Mouse (Mus musculus): Measurements from ENCODE around the gene Tectb. TPM values are rescaled to one million over a fixed set of nuclear protein-coding genes. Genes with fewer than 3 reads are reported as not detected.

The Tectb gene
- total and polyA plus RNA-seq, 2 experiments = 0.07 to 0.18 TPM

DNA sequence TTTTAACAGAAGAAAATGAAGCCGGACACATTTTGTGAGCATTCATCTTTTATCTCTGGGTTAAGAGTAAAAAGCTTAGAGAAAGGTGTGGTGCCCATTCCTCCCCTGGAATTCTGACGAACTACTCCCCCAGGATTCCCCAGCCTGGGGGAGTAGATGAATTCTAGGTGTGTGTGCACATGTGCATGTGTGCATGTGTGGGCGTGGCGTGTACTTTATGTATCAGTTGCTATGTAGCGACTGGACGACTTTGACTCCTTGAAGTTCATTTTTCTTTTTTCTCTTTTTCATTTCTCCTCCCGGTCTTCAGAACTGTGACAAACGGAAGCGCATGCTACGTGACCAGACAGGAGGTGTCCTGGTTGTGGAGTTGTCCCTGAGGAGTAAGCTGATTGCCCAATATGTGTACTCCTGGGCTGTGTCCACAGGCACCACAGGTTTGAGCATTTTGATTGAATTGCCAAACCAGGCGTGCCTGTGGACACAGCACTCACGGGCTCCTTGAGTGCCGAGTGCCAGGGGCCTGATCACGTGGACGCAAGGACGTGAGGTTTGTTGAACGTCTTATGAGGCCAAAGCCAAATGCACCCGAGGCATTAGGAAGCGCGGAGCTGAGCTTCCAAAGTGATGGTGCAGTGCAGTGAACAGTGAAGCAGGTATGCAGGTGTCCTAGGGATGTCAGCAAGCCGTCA is 11.9 kb downstream of the Tectb start:
- no peak for TF ChIP-seq CTCF (IDR thresholded peaks at IDR 0.05; ENCODE audit: low read depth, low read length)
- TF ChIP-seq POLR2A (IDR thresholded peaks at IDR 0.05; ENCODE audit: extremely low read depth, insufficient read depth, low read length) = no peak
- Histone ChIP-seq H3K79me2 (ENCODE audit: control insufficient read depth, insufficient read depth, low read length) (no peaks in the 10 kb centered on the region), H3K27me3 (ENCODE audit: control insufficient read depth, insufficient read depth, low read length) (no peaks in the 10 kb centered on the region), H3K27ac (replicated peaks; ENCODE audit: insufficient read depth, low read depth, low read length) (peak overlapping the region; percentile 73), H3K9ac (ENCODE audit: low read depth, low read length) (peak overlapping the region; percentile 48), H3K36me3 (ENCODE audit: control insufficient read depth, insufficient read depth, low read length) (no peaks in the 10 kb centered on the region), H3K4me3 (ENCODE audit: insufficient read depth, low read depth, low read length) (no peak overlapping the region), H3K4me1 (ENCODE audit: control insufficient read depth, insufficient read depth, low read length) (peaks cover 30% of the 10 kb centered on the region)
- 31% methylated on average over 21 of the region's 21 CpGs for WGBS
- peak; percentile 99 for DNase-seq (ENCODE audit: extremely low read depth, low read depth, low spot score)

DNA sequence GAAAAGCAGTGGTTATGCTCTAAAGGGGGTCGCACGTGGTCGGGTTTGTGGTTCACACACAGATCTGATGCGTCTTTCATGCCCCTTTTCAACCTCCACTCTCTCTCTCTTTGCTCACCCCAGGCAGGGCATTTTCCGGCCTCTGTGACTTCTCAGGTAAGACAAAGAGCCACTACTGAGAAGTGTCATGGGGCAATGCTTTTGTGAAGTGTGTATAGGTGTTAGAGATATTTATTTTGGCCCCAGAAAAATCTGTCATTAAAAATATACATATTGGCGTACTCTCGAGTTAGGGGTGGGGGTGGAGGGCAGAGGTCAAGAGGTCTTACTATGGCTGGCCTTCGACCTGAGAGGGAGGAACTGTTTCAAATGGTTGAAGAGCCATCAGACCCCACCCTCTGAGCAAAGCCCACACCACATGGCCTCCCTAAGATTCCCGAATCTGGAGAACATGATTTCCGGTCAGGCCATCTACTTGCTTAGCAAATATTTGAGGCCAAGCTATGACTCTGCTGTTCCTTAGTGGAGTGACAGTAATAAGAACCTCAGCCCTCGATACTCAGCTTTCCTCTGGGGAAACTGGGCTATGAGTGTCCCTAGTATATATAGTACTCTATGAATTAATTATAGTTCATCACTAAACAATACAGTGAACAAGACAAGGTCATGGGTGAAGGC is 13.3 kb downstream of the Tectb start:
- no peak for DNase-seq (ENCODE audit: extremely low read depth, low read depth, low spot score)
- H3K27me3 ChIP-seq (ENCODE audit: control insufficient read depth, insufficient read depth, low read length) = no peaks in the 10 kb centered on the region
- peak overlapping the region; percentile 73 for H3K27ac ChIP-seq (replicated peaks; ENCODE audit: insufficient read depth, low read depth, low read length)
- no peak overlapping the region for H3K4me3 ChIP-seq (ENCODE audit: insufficient read depth, low read depth, low read length)
- 62% methylated on average over 11 of the region's 11 CpGs for WGBS
- no peak overlapping the region for H3K9ac ChIP-seq (ENCODE audit: low read depth, low read length)
- no peak for TF ChIP-seq CTCF (IDR thresholded peaks at IDR 0.05; ENCODE audit: low read depth, low read length)
- no peak for TF ChIP-seq POLR2A (IDR thresholded peaks at IDR 0.05; ENCODE audit: extremely low read depth, insufficient read depth, low read length)
- H3K36me3 ChIP-seq (ENCODE audit: control insufficient read depth, insufficient read depth, low read length) = no peaks in the 10 kb centered on the region
- H3K4me1 ChIP-seq (ENCODE audit: control insufficient read depth, insufficient read depth, low read length) = peaks cover 30% of the 10 kb centered on the region
- peaks cover 2% of the 10 kb centered on the region; the same call in 1 of the 2 replicates for H3K79me2 ChIP-seq (ENCODE audit: control insufficient read depth, insufficient read depth, low read length)

DNA sequence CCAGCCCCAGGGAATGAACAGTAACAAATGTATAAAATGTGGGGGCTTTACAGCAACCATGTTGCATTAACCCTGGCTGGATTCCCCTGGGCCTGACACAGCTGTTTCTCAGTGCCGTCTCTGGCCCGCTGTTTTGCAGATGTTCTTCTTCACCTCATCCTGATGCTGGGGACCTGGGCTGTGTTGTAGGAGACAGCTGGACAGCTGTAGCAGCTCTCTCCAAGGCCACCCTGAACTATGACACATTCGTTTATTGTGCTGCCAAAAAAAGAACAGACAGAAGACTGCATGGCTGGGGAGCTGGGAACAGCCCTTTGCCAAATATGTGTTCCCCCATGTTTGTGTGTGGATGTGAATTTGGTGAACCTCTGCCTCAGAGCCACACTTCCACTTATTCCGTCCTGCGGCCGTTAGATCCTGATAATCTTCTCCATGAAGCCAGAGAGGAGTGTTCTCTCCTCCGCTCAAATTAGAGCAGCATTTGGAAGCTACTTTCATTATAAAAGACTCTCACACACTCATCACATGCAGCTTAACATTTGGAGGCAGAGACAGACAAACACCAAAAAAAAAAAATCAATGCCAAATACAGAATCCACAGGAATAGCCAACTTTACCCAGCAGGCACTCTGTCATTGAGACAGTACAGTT is 14.1 kb downstream of the Tectb start:
- Histone ChIP-seq H3K4me1 (ENCODE audit: control insufficient read depth, insufficient read depth, low read length) (peaks cover 30% of the 10 kb centered on the region), H3K9ac (ENCODE audit: low read depth, low read length) (peak overlapping the region; percentile 42), H3K4me3 (ENCODE audit: insufficient read depth, low read depth, low read length) (no peak overlapping the region), H3K27ac (replicated peaks; ENCODE audit: insufficient read depth, low read depth, low read length) (peak overlapping the region; percentile 73), H3K79me2 (ENCODE audit: control insufficient read depth, insufficient read depth, low read length) (peaks cover 2% of the 10 kb centered on the region; the same call in 1 of the 2 replicates), H3K36me3 (ENCODE audit: control insufficient read depth, insufficient read depth, low read length) (no peaks in the 10 kb centered on the region), H3K27me3 (ENCODE audit: control insufficient read depth, insufficient read depth, low read length) (no peaks in the 10 kb centered on the region)
- 28% methylated on average over 7 of the region's 7 CpGs for WGBS
- peak; percentile 79 for DNase-seq (ENCODE audit: extremely low read depth, low read depth, low spot score)
- TF ChIP-seq POLR2A (IDR thresholded peaks at IDR 0.05; ENCODE audit: extremely low read depth, insufficient read depth, low read length) (no peak), CTCF (IDR thresholded peaks at IDR 0.05; ENCODE audit: low read depth, low read length) (no peak)

DNA sequence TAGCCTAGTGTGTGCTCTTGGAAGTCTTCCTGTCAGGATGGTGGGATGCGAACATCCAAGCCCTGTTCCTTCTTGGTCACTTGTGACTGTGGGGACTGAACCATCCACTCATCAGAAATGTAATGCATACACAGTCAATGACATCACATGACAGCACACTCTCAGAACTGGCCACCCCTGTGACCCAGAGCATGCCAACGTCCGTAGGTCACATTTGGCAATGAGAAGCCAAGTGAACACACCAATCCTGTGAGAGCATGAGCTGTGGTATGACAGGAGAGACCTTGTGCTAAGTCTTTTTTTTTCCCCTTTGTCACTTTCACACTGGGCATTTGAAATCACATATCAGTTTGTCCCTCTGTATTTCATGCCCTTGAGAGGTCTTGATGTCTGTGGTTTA is 15.0 kb downstream of the Tectb start:
- 46% methylated on average over 3 of the region's 3 CpGs for WGBS
- Histone ChIP-seq H3K9ac (ENCODE audit: low read depth, low read length) (no peak overlapping the region), H3K4me1 (ENCODE audit: control insufficient read depth, insufficient read depth, low read length) (peaks cover 23% of the 10 kb centered on the region), H3K4me3 (ENCODE audit: insufficient read depth, low read depth, low read length) (no peak overlapping the region), H3K79me2 (ENCODE audit: control insufficient read depth, insufficient read depth, low read length) (peaks cover 2% of the 10 kb centered on the region; the same call in 1 of the 2 replicates), H3K36me3 (ENCODE audit: control insufficient read depth, insufficient read depth, low read length) (no peaks in the 10 kb centered on the region), H3K27ac (replicated peaks; ENCODE audit: insufficient read depth, low read depth, low read length) (peak overlapping the region; percentile 38), H3K27me3 (ENCODE audit: control insufficient read depth, insufficient read depth, low read length) (no peaks in the 10 kb centered on the region)
- peak; percentile 97 for DNase-seq (ENCODE audit: extremely low read depth, low read depth, low spot score)
- TF ChIP-seq CTCF (IDR thresholded peaks at IDR 0.05; ENCODE audit: low read depth, low read length) = no peak
- TF ChIP-seq POLR2A (IDR thresholded peaks at IDR 0.05; ENCODE audit: extremely low read depth, insufficient read depth, low read length) = no peak

DNA sequence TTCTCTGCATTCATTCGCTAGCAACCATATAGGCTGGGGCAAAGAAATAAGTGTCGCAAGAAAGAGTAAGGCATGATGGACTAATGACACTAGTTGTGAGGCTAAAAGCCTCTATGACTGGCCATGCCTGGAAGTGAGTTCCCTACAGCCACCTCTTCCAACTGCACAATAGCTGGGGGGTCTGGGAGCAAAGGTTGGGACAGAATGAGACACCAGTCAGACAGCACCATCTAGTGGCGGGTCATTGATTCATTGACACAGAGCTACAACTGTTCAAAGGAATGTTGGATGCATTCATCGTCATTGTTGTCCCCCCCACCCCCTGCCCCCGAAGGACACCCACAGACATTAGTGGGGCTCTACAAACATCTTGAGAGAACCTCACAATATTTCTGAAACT is 17.8 kb downstream of the Tectb start:
- DNase-seq (ENCODE audit: extremely low read depth, low read depth, low spot score) = peak; percentile 21
- H3K4me1 ChIP-seq (ENCODE audit: control insufficient read depth, insufficient read depth, low read length) = peaks cover 8% of the 10 kb centered on the region
- H3K79me2 ChIP-seq (ENCODE audit: control insufficient read depth, insufficient read depth, low read length) = peaks cover 2% of the 10 kb centered on the region; the same call in 1 of the 2 replicates
- H3K36me3 ChIP-seq (ENCODE audit: control insufficient read depth, insufficient read depth, low read length) = no peaks in the 10 kb centered on the region
- no peak overlapping the region for H3K4me3 ChIP-seq (ENCODE audit: insufficient read depth, low read depth, low read length)
- no peak overlapping the region for H3K9ac ChIP-seq (ENCODE audit: low read depth, low read length)
- H3K27ac ChIP-seq (replicated peaks; ENCODE audit: insufficient read depth, low read depth, low read length) = no peak overlapping the region
- 38% methylated on average over 5 of the region's 5 CpGs for WGBS
- TF ChIP-seq POLR2A (IDR thresholded peaks at IDR 0.05; ENCODE audit: extremely low read depth, insufficient read depth, low read length) (no peak), CTCF (IDR thresholded peaks at IDR 0.05; ENCODE audit: low read depth, low read length) (peak; percentile 71)
- no peaks in the 10 kb centered on the region for H3K27me3 ChIP-seq (ENCODE audit: control insufficient read depth, insufficient read depth, low read length)

All from liver, adult 2 months (tissue).